Mouse (Mus musculus): ENCODE measurements around the gene Ago4. TPM values are rescaled to one million over a fixed set of nuclear protein-coding genes. Genes with fewer than 3 reads are reported as not detected.
A peak's percentile ranks its signal among the peaks of the same experiment; 100 is the strongest.
"Not testable (repeated sequence)": the region's sequence is repeated elsewhere in the genome, so short reads cannot be mapped to it uniquely, and the experiment has no call there.

The Ago4 gene
- polyA plus RNA-seq, 1 experiment = 3.5 TPM

GRCm38 (mm10) chr4:126542838-126543237 is 9.6 kb upstream of the Ago4 start:
- Histone ChIP-seq H3K27ac (ENCODE audit: control insufficient read depth, insufficient read depth, low read depth, low read length, poor library complexity) (no peak overlapping the region), H3K4me1 (ENCODE audit: control insufficient read depth, insufficient read depth, low read length) (peaks cover under 1% of the 10 kb centered on the region; the same call in 1 of the 2 replicates), H3K4me3 (replicated peaks; ENCODE audit: control insufficient read depth, low read depth, low read length) (no peak overlapping the region)
- 8% methylated on average over 7 of the region's 7 CpGs for WGBS
- TF ChIP-seq CTCF (IDR thresholded peaks at IDR 0.05; ENCODE audit: control insufficient read depth, insufficient read depth, low read length) = no peak
- no peak for TF ChIP-seq POLR2A (IDR thresholded peaks at IDR 0.05; ENCODE audit: borderline replicate concordance, control insufficient read depth, low read depth, low read length)

- no peak for TF ChIP-seq POLR2A (IDR thresholded peaks at IDR 0.05; ENCODE audit: borderline replicate concordance, control insufficient read depth, low read depth, low read length)
- TF ChIP-seq CTCF (IDR thresholded peaks at IDR 0.05; ENCODE audit: control insufficient read depth, insufficient read depth, low read length) = no peak
- H3K4me3 ChIP-seq (replicated peaks; ENCODE audit: control insufficient read depth, low read depth, low read length) = no peak overlapping the region
- 9% methylated on average over 3 of the region's 3 CpGs for WGBS
- H3K4me1 ChIP-seq (ENCODE audit: control insufficient read depth, insufficient read depth, low read length) = peaks cover 5% of the 10 kb centered on the region
- H3K27ac ChIP-seq (ENCODE audit: control insufficient read depth, insufficient read depth, low read depth, low read length, poor library complexity) = 0 out of 2 replicates have a peak overlapping the region, but pooled peaks have one; percentile 15
Observed at GRCm38 (mm10) chr4:126540487-126541071, 7.3 kb upstream of the Ago4 start.

GRCm38 (mm10) chr4:126536865-126537264 is 3.6 kb upstream of the Ago4 start:
- TF ChIP-seq POLR2A (IDR thresholded peaks at IDR 0.05; ENCODE audit: borderline replicate concordance, control insufficient read depth, low read depth, low read length) = no peak
- TF ChIP-seq CTCF (IDR thresholded peaks at IDR 0.05; ENCODE audit: control insufficient read depth, insufficient read depth, low read length) = no peak
- Histone ChIP-seq H3K4me3 (replicated peaks; ENCODE audit: control insufficient read depth, low read depth, low read length) (no peak overlapping the region), H3K27ac (ENCODE audit: control insufficient read depth, insufficient read depth, low read depth, low read length, poor library complexity) (peak overlapping the region; percentile 49), H3K4me1 (ENCODE audit: control insufficient read depth, insufficient read depth, low read length) (peaks cover 5% of the 10 kb centered on the region)
- WGBS = 5% methylated on average over 5 of the region's 5 CpGs

- not testable (repeated sequence) for H3K27ac ChIP-seq (ENCODE audit: control insufficient read depth, insufficient read depth, low read depth, low read length, poor library complexity); H3K4me1 ChIP-seq (ENCODE audit: control insufficient read depth, insufficient read depth, low read length); H3K4me3 ChIP-seq (replicated peaks; ENCODE audit: control insufficient read depth, low read depth, low read length)
- WGBS = 79% methylated on average over 7 of the region's 7 CpGs
Observed at GRCm38 (mm10) chr4:126535631-126536030, 2.4 kb upstream of the Ago4 start.

- 32% methylated on average over 7 of the region's 7 CpGs for WGBS
- H3K4me3 ChIP-seq (replicated peaks; ENCODE audit: control insufficient read depth, low read depth, low read length) = peak overlapping the region; percentile 64
- no peak for TF ChIP-seq POLR2A (IDR thresholded peaks at IDR 0.05; ENCODE audit: borderline replicate concordance, control insufficient read depth, low read depth, low read length)
- no peak for TF ChIP-seq CTCF (IDR thresholded peaks at IDR 0.05; ENCODE audit: control insufficient read depth, insufficient read depth, low read length)
- H3K27ac ChIP-seq (ENCODE audit: control insufficient read depth, insufficient read depth, low read depth, low read length, poor library complexity) = no peak overlapping the region; the same call in 1 of the 2 replicates
- peaks cover 5% of the 10 kb centered on the region for H3K4me1 ChIP-seq (ENCODE audit: control insufficient read depth, insufficient read depth, low read length)
Observed at GRCm38 (mm10) chr4:126533729-126534070, 428 bp upstream of the Ago4 start.

GRCm38 (mm10) chr4:126532292-126532691 is 980 bp downstream of the Ago4 start:
- no peak overlapping the region for H3K4me3 ChIP-seq (replicated peaks; ENCODE audit: control insufficient read depth, low read depth, low read length)
- WGBS = 67% methylated on average over 5 of the region's 5 CpGs
- H3K27ac ChIP-seq (ENCODE audit: control insufficient read depth, insufficient read depth, low read depth, low read length, poor library complexity) = no peak overlapping the region
- peaks cover 3% of the 10 kb centered on the region for H3K4me1 ChIP-seq (ENCODE audit: control insufficient read depth, insufficient read depth, low read length)
- no peak for TF ChIP-seq CTCF (IDR thresholded peaks at IDR 0.05; ENCODE audit: control insufficient read depth, insufficient read depth, low read length)
- TF ChIP-seq POLR2A (IDR thresholded peaks at IDR 0.05; ENCODE audit: borderline replicate concordance, control insufficient read depth, low read depth, low read length) = no peak

- Histone ChIP-seq H3K4me1 (ENCODE audit: control insufficient read depth, insufficient read depth, low read length) (no peaks in the 10 kb centered on the region), H3K4me3 (replicated peaks; ENCODE audit: control insufficient read depth, low read depth, low read length) (no peak overlapping the region), H3K27ac (ENCODE audit: control insufficient read depth, insufficient read depth, low read depth, low read length, poor library complexity) (no peak overlapping the region)
- no peak for TF ChIP-seq POLR2A (IDR thresholded peaks at IDR 0.05; ENCODE audit: borderline replicate concordance, control insufficient read depth, low read depth, low read length)
- TF ChIP-seq CTCF (IDR thresholded peaks at IDR 0.05; ENCODE audit: control insufficient read depth, insufficient read depth, low read length) = peak; percentile 8; the same call in 1 of the 2 replicates
- WGBS = 93% methylated on average over 5 of the region's 5 CpGs
Observed at GRCm38 (mm10) chr4:126526828-126527227, 6.4 kb downstream of the Ago4 start.

- Histone ChIP-seq H3K27ac (ENCODE audit: control insufficient read depth, insufficient read depth, low read depth, low read length, poor library complexity) (no peak overlapping the region), H3K4me3 (replicated peaks; ENCODE audit: control insufficient read depth, low read depth, low read length) (no peak overlapping the region), H3K4me1 (ENCODE audit: control insufficient read depth, insufficient read depth, low read length) (no peaks in the 10 kb centered on the region)
- TF ChIP-seq CTCF (IDR thresholded peaks at IDR 0.05; ENCODE audit: control insufficient read depth, insufficient read depth, low read length) = no peak
- no peak for TF ChIP-seq POLR2A (IDR thresholded peaks at IDR 0.05; ENCODE audit: borderline replicate concordance, control insufficient read depth, low read depth, low read length)
- 81% methylated on average over 3 of the region's 3 CpGs for WGBS
Observed at GRCm38 (mm10) chr4:126526164-126526563, 7.1 kb downstream of the Ago4 start.

Data from bone marrow, adult 2 months (tissue).